27 mouse cellular contexts compared by ENCODE assay signal in the genomic region with DNA sequence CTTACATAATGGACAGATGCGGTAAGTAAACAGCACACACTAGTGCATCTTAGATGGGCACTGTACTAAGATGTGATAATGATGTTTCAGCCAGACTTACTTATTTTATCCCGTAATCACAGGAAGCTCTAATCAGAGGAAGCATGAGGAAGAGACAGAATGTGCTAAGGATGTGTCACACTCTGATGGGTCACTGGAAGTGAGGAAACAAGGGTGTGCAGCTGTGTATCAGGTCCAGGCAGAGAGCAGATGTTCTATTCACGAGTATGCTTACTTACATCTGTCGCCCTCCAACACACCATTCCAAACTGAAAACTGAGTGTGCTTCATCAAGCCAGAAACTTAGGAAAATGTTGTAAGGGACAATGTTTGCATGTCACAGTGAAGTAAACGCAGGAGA. TPM values are rescaled to one million over a fixed set of nuclear protein-coding genes. Genes with fewer than 3 reads are reported as not detected.
"Had no signal": no experiment of that assay in that cellular context is flagged by ENCODE, and none has a peak within 500 bp of the region (broad histone marks: within the 10 kb centered on the region; RNA-seq: fewer than 3 reads in every experiment).

No protein-coding gene starts in this region.

- H3K9me3 ChIP-seq: intestine, embryonic 15.5 days; lung, embryonic 15.5 days had no signal

- H3K4me3 ChIP-seq: intestine, embryonic 15.5 days; left cerebral cortex, adult 2 months; lung, embryonic 15.5 days had no signal

- DNase-seq: kidney, adult 11 months; kidney, adult 9 months; kidney, postnatal 10 days; kidney, postnatal 36 days; layer of hippocampus, postnatal 36 days; lung, adult 18-20 months; midbrain, embryonic 14.5 days; thymus, postnatal 36 days had no signal

- H3K27ac ChIP-seq: intestine, embryonic 15.5 days; left cerebral cortex, adult 2 months; liver, embryonic 14.5 days; lung, embryonic 15.5 days; macrophage had no signal

- ATAC-seq: intestine, embryonic 15.5 days had no signal

- H3K36me3 ChIP-seq: intestine, embryonic 15.5 days had no signal

- H3K27me3 ChIP-seq: intestine, embryonic 15.5 days; lung, embryonic 15.5 days had no signal

- H3K4me1 ChIP-seq: intestine, embryonic 15.5 days; lung, embryonic 15.5 days had no signal

- H3K9ac ChIP-seq: intestine, embryonic 15.5 days; liver, embryonic 14.5 days; lung, embryonic 15.5 days had no signal

- H3K4me2 ChIP-seq: intestine, embryonic 15.5 days; lung, embryonic 15.5 days; midbrain, embryonic 11.5 days had no signal

RNA-seq across cellular contexts. Expression of a gene that starts 46.2 kb away (rescaled TPM):
- total RNA-seq: layer of hippocampus, adult 8-10 months; layer of hippocampus, postnatal 10 days; layer of hippocampus, postnatal 36 days; left cerebral cortex, adult 2 months; left cerebral cortex, postnatal 10 days; left cerebral cortex, postnatal 36 days had no signal
- polyA plus RNA-seq: midbrain, embryonic 11.5 days; midbrain, embryonic 14.5 days; midbrain, postnatal 0 days; neural tube, embryonic 11.5 days; neural tube, embryonic 14.5 days had no signal

RNA-seq across cellular contexts. Expression of a gene that starts 57.9 kb away (rescaled TPM):
- total RNA-seq: layer of hippocampus, adult 8-10 months; layer of hippocampus, postnatal 10 days; layer of hippocampus, postnatal 36 days; left cerebral cortex, adult 2 months; left cerebral cortex, postnatal 10 days; left cerebral cortex, postnatal 36 days; liver, adult 2 months; megakaryocyte-erythroid progenitor cell, adult 5-6 weeks; midbrain, postnatal 0 days had no signal
- polyA plus RNA-seq: intestine, embryonic 15.5 days; limb, embryonic 14.5 days; liver, adult 2 months; macrophage; midbrain, embryonic 11.5 days; neural tube, embryonic 11.5 days; small intestine, adult 2 months; spleen, adult 2 months; thymus, postnatal 0 days had no signal
